Mouse (Mus musculus) liver, embryonic 15.5 days (tissue): Measurements from ENCODE around the gene Zfp36l2. TPM values are rescaled to one million over a fixed set of nuclear protein-coding genes. Genes with fewer than 3 reads are reported as not detected.

Experiments used
- ATAC-seq: fragments of 200-750 bp; cut with Nextera tagmentation; 2 replicates; pipeline ENCODE4 v1.8.0; 2017; ENCODE audit warnings: moderate number of reproducible peaks, mild to moderate bottlenecking, moderate library complexity; ENCODE audit not compliant: insufficient read depth
- H3K27ac ChIP-seq: fragments of 300-500 bp; sonication (generic); replicated peaks from 2 replicates; pipeline ENCODE4 v1.5.1; 2015; ENCODE audit warnings: mild to moderate bottlenecking, inconsistent platforms
- H3K27me3 ChIP-seq: fragments of 300-500 bp; sonication (generic); 2 replicates; pipeline ENCODE4 v1.6.1; 2015; ENCODE audit warnings: mild to moderate bottlenecking, inconsistent platforms
- H3K36me3 ChIP-seq: fragments of 300-500 bp; sonication (generic); replicated peaks from 2 replicates; pipeline ENCODE4 v1.6.1; 2015; ENCODE audit warnings: moderate library complexity, mild to moderate bottlenecking, inconsistent platforms
- H3K4me1 ChIP-seq: fragments of 300-500 bp; sonication (generic); replicated peaks from 2 replicates; pipeline ENCODE4 v1.6.1; 2015; ENCODE audit warnings: inconsistent platforms
- H3K4me2 ChIP-seq: fragments of 300-500 bp; sonication (generic); 2 replicates; pipeline ENCODE4 v1.6.1; 2015; ENCODE audit warnings: moderate library complexity, mild to moderate bottlenecking, inconsistent platforms
- H3K4me3 ChIP-seq: fragments of 300-500 bp; sonication (generic); replicated peaks from 2 replicates; pipeline ENCODE4 v1.5.1; 2015; ENCODE audit warnings: mild to moderate bottlenecking, inconsistent platforms
- H3K9ac ChIP-seq: fragments of 300-500 bp; sonication (generic); 2 replicates; pipeline ENCODE4 v1.6.1; 2015; ENCODE audit warnings: moderate library complexity, mild to moderate bottlenecking, inconsistent platforms
- H3K9me3 ChIP-seq: fragments of 300-500 bp; sonication (generic); replicated peaks from 2 replicates; pipeline ENCODE4 v1.6.1; 2016; ENCODE audit warnings: inconsistent platforms
- WGBS: fragments of 180-500 bp; shearing (Covaris S2); methylation state at CpG from one replicate; pipeline ENCODE4 v1.1.7; 2015; ENCODE audit warnings: mixed read lengths; ENCODE audit not compliant: insufficient replicate concordance; 5-methylcytosine and 5-hydroxymethylcytosine counted together
- polyA plus RNA-seq: library from polyadenylated mRNA; unstranded; fragments of >200 nt; fragmentation: Nextera tagmentation; extraction: Ambion mirVana; gene quantifications from 2 replicates; pipeline ENCODE4 v1.2.1, GENCODE M21; 2015

Gene Zfp36l2
- polyA plus RNA-seq, 1 experiment from 2014 or later: 7.4 TPM

DNA sequence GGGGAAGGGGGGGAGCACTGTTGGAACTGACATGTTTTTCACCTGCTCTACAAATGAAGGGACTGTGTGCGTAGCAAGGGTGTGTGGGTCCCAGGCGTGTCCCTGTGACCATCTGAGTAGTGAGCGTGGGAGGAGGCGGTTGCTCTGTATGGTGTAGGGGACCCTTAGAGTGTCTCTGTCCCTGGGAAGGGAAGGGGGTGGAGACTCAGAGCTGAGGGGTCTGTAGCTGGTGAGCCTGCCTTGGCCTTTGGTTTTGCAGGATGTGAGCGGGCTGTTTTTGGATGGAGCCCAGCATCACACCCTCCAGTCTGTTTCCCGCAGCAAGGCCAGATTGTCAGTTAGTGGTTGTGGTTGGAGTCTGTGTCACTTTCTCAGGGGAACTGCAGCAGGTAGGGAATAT lies 46.1 kb downstream of the Zfp36l2 start:
- Histone ChIP-seq H3K9ac (no peak overlapping the region), H3K4me1 (peaks cover 94% of the 10 kb centered on the region), H3K27ac (peak overlapping the region; percentile 70), H3K36me3 (no peaks in the 10 kb centered on the region), H3K27me3 (no peaks in the 10 kb centered on the region), H3K9me3 (no peaks in the 10 kb centered on the region), H3K4me2 (no peak overlapping the region), H3K4me3 (no peak overlapping the region)
- 59% methylated on average over 6 of the region's 6 CpGs for WGBS
- no peak for ATAC-seq

DNA sequence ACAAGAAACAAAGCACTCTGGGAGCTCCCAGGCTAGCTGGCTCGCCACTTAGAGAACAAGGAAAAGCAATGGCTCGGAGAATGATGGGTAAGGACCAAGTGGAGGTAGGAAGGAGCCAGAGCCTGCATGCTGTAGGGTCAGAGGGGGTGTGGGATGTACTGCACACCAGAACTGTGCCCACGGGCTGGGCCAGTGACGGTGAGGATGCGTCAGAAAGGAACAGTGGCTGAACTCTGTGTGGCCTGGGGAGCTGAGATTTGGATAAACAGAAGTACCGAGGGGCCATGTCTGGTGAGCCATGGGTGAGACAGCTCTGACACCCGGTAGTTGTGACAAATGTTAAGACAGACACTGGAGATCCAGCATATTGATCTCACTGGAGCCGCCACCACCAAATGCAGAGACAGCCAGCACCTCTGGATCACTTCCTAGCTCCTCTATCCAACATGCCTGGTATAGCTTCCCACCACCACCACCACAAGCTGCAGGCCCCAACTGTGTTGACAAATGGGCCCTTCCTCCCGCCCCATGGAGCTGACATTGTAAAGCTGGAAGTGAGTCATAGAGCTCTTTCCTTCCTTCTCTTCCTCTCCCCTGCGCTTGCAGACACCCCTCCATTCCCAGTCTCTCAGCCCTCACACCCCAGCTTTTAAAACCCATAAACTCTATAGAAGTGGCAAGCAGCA lies 46.8 kb downstream of the Zfp36l2 start:
- Histone ChIP-seq H3K9me3 (no peaks in the 10 kb centered on the region), H3K27me3 (no peaks in the 10 kb centered on the region), H3K4me3 (no peak overlapping the region), H3K36me3 (no peaks in the 10 kb centered on the region), H3K4me2 (no peak overlapping the region), H3K4me1 (peaks cover 94% of the 10 kb centered on the region), H3K9ac (no peak overlapping the region), H3K27ac (peak overlapping the region; percentile 70)
- 41% methylated on average over 10 of the region's 10 CpGs for WGBS
- ATAC-seq: no peak

DNA sequence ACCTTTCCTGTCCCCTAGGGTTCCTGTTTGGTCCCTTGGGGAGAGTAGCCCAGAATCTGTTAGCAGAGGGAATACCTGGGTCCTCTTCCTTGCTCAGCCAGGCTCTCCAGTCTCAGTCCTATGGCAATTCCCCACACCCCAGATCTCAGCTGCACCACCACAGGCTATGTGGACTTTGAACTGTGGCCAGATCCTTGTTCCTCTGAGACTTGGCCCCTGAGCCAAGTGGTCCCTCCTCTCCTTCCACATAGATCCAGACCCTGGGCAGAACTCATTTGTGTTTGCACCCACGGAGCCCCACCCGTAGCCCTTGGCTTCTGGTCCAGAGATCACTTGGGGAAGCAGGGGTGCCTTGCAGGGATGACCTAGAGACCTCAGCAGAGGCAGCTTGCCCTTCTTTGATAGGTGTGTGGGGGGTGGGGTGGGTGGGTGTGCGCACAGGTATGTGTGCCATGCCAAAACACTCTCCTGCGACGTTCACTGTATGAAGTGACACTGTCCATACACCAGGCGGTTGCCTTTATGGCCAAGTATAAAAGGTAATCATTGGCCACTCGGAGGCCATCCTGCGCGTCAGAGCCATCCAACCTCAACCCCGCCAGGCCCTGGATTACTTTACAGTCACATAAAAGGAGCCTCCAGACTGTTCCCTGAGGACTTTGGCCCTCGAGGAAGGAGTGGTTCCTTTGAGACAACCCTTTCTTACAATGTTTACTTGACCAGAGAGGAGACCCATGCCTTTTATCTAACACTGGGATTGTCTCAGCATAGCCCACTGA lies 50.2 kb downstream of the Zfp36l2 start:
- H3K4me3 ChIP-seq: 0 out of 2 replicates have a peak overlapping the region, but pooled peaks have one; percentile 34
- peaks cover 87% of the 10 kb centered on the region for H3K4me1 ChIP-seq
- H3K27ac ChIP-seq: peak overlapping the region; percentile 72; the same call in 1 of the 2 replicates
- H3K27me3 ChIP-seq: no peaks in the 10 kb centered on the region
- H3K36me3 ChIP-seq: no peaks in the 10 kb centered on the region
- 78% methylated on average over 11 of the region's 11 CpGs for WGBS
- ATAC-seq: no peak
- H3K9ac ChIP-seq: peak overlapping the region; percentile 39; the same call in 1 of the 2 replicates
- no peaks in the 10 kb centered on the region for H3K9me3 ChIP-seq
- H3K4me2 ChIP-seq: peak overlapping the region; percentile 50

DNA sequence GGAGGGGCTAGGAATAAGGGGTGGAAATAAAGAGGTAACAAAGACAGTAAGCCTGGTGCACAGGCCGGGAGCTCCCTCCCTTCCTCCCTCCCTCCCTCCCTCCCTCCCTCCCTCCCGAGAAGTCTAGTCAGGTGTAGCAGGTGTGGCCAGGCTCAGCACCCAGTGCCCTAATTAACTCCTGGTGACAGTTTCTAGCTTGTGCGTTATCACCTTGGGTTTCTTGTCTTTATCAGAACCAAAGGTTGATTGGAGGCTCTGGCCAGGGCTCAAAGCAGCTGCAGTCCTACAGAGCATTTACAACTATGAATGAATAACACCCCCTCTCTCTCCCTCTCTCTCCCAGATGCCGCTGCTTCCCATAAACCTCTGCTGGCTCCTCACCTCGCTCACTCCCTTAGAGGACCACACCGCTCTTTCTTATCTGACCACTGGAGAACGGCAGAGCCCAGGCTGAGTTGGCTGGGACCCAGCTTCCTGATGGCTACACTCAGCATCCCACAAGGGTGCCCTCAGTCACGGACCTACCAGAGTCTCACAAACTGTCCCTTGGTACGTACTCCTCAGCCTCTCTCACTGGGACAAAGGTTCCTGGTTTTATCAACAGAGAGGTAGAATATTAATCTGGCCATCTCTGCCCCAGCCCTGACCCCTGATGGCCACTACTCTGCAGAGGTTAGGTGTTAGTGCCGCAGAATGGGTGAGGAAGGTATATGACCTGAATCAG lies 50.9 kb downstream of the Zfp36l2 start:
- Histone ChIP-seq H3K36me3 (no peaks in the 10 kb centered on the region), H3K4me1 (peaks cover 81% of the 10 kb centered on the region), H3K27me3 (no peaks in the 10 kb centered on the region), H3K4me2 (peak overlapping the region; percentile 50), H3K4me3 (peak overlapping the region; percentile 34), H3K9ac (peak overlapping the region; percentile 39; the same call in 1 of the 2 replicates), H3K27ac (peak overlapping the region; percentile 72), H3K9me3 (no peaks in the 10 kb centered on the region)
- 12% methylated on average over 10 of the region's 10 CpGs for WGBS
- peak; percentile 37 for ATAC-seq

DNA sequence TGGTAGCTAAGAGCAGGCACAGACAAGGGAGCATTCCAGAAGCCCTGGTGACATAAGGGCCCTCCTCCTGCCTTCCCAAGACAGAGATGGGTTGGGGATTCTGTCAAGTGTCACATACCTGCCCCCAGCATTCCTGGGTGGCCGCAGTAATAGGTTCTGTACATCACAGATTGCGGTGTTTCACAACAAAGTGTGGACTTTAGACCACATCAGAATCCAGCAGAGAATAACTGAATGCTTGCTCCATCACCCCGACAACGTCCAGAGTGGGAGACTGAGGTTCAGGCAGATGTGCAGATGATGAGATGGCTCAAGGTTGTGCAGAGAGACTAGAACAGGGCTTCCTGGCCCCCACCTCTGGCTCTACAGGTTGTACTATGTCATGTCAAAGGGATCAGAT lies 51.5 kb downstream of the Zfp36l2 start:
- ATAC-seq: peak; percentile 19
- H3K9me3 ChIP-seq: no peaks in the 10 kb centered on the region
- H3K4me3 ChIP-seq: no peak overlapping the region
- no peaks in the 10 kb centered on the region for H3K27me3 ChIP-seq
- peak overlapping the region; percentile 72 for H3K27ac ChIP-seq
- peak overlapping the region; percentile 50 for H3K4me2 ChIP-seq
- H3K4me1 ChIP-seq: peaks cover 75% of the 10 kb centered on the region
- H3K36me3 ChIP-seq: no peaks in the 10 kb centered on the region
- H3K9ac ChIP-seq: no peak overlapping the region
- 68% methylated on average over 4 of the region's 4 CpGs for WGBS

DNA sequence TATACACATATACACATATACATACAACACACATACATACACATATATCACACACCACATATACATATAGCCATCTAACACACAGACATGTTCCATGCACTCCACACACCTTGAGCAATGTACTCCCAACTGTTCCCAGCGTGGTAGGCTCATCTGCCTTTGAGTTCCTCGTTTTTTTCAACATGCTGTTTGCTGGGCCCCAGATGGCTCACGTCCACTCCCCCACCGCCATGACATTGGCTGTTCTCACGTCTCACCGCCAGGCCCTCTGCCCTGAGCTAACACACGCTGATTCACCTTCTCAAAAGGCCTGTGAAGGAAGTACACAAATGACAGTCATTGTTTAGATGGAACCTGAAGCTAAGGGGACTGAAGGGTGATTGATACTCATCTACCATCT lies 52.5 kb downstream of the Zfp36l2 start:
- Histone ChIP-seq H3K4me1 (peaks cover 65% of the 10 kb centered on the region), H3K27me3 (no peaks in the 10 kb centered on the region), H3K4me3 (no peak overlapping the region), H3K27ac (0 out of 2 replicates have a peak overlapping the region, but pooled peaks have one; percentile 5), H3K36me3 (no peaks in the 10 kb centered on the region), H3K9ac (no peak overlapping the region), H3K4me2 (no peak overlapping the region), H3K9me3 (no peaks in the 10 kb centered on the region)
- WGBS: 58% methylated on average over 7 of the region's 7 CpGs
- ATAC-seq: no peak
